Mouse (Mus musculus): ENCODE measurements around the gene Tymp.

DNA sequence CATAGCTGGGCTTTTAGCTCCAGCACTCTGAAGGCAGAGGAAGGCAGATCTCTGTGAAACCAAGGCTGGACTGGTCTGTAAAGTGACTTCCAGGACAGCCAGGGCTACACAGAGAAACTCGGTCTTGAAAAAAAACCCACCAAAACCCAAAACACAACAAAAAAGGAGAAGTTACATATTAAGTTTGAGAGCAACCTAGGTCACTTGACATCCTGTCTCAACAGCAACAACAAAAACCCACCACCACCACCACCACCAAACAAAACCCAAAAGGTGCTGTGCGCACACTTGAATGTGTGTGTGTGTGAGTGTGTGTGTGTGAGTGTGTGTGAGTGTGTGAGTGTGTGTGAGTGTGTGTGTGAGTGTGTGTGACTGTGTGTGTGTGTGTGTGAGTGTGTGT is 37.1 kb downstream of the Tymp start:
- no peak for TF ChIP-seq EP300 (IDR thresholded peaks at IDR 0.05; ENCODE audit: low read depth)
- TF ChIP-seq CTCF (IDR thresholded peaks at IDR 0.05; ENCODE audit: low read depth) = no peak
